ENCODE assay signal across 20 mouse cellular contexts in the genomic region with DNA sequence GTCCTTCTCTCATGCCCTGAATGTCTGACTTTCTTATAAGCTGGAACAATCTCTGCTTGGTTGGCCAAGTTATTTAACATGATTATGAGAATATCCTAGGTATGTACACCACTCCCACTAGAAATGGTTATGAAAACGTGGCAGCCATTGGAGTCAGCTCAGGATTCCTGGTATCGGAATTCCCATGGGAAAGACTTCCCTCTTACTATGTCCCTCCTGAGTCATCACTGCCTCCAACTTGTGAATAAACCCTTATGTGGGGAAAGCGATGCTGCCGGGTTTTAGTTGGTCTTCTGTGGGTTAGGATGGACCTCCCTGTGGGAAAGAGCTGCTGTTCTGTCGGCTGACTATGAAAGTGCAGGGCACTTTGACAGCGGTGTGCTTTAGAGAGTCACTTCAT. TPM values are rescaled to one million over a fixed set of nuclear protein-coding genes. Genes with fewer than 3 reads are reported as not detected.
"Had no signal": no experiment of that assay in that cellular context is flagged by ENCODE, and none has a peak within 500 bp of the region (broad histone marks: within the 10 kb centered on the region; RNA-seq: fewer than 3 reads in every experiment).

No protein-coding gene starts in this region.

- H3K9me3 ChIP-seq: liver, embryonic 15.5 days; megakaryocyte, embryonic 14.5 days; midbrain, embryonic 13.5 days; midbrain, embryonic 15.5 days; neural tube, embryonic 13.5 days; neural tube, embryonic 15.5 days had no signal

- H3K36me3 ChIP-seq: midbrain, embryonic 13.5 days; midbrain, embryonic 15.5 days; neural tube, embryonic 13.5 days; neural tube, embryonic 15.5 days had no signal

- H3K9ac ChIP-seq: liver, embryonic 15.5 days; lung, embryonic 14.5 days; midbrain, embryonic 13.5 days; midbrain, embryonic 15.5 days; neural tube, embryonic 13.5 days; neural tube, embryonic 15.5 days had no signal

- H3K27ac ChIP-seq: liver, embryonic 15.5 days; midbrain, embryonic 13.5 days; midbrain, embryonic 15.5 days; neural tube, embryonic 13.5 days; neural tube, embryonic 15.5 days had no signal

- H3K4me1 ChIP-seq: liver, embryonic 15.5 days; midbrain, embryonic 15.5 days had no signal

- ATAC-seq: midbrain, embryonic 13.5 days; midbrain, embryonic 15.5 days had no signal

- H3K4me2 ChIP-seq: liver, embryonic 15.5 days; lung, embryonic 14.5 days; midbrain, embryonic 13.5 days; midbrain, embryonic 15.5 days; neural tube, embryonic 13.5 days; neural tube, embryonic 15.5 days had no signal

- H3K4me3 ChIP-seq: liver, embryonic 15.5 days; megakaryocyte, embryonic 14.5 days; midbrain, embryonic 13.5 days; midbrain, embryonic 15.5 days; neural tube, embryonic 13.5 days; neural tube, embryonic 15.5 days had no signal

- DNase-seq: lung, adult 18-20 months; lung, embryonic 14.5 days; lung, postnatal 10 days; lung, postnatal 4 days; retina, postnatal 1 day; right cerebral cortex, adult 18-20 months; right cerebral cortex, postnatal 25 days; right cerebral cortex, postnatal 4 days; spleen, adult 18-20 months; thymus, adult 18-20 months; thymus, postnatal 14 days; thymus, postnatal 36 days had no signal

- H3K27me3 ChIP-seq: liver, embryonic 15.5 days; megakaryocyte, embryonic 14.5 days; midbrain, embryonic 13.5 days; midbrain, embryonic 15.5 days; neural tube, embryonic 13.5 days; neural tube, embryonic 15.5 days had no signal

RNA-seq across cellular contexts. Expression of a gene that starts 57.0 kb away (rescaled TPM):
- total RNA-seq: monocyte, adult 5-6 weeks had no signal
- polyA plus RNA-seq: liver, embryonic 15.5 days; small intestine, adult 2 months had no signal
